Mouse (Mus musculus): ENCODE measurements around the gene Plcb2.

The Plcb2 gene

GRCm38 (mm10) chr2:118751896-118752791 lies 23.9 kb upstream of the Plcb2 start:
- DNase-seq (ENCODE audit: low spot score in 2 of 2) = no peak

DNA sequence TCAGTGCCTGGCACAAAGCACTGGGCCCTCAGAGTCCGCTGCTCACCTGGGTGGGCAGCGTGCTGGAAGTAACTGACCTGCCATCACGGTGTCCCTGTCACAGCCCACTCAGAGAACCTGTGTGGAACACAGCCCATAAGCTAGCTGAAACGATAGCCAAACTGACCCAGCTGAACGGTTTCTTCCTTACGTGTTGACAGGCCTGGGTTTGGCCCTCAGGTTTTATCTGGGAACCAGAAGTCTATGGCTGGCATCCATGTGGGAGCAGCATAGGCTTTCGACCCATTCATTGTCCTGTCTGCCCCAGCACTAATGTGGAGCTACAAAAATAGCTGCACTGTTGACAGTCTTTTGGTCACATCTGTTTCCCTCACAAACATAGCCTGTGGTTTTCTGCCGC lies 22.2 kb upstream of the Plcb2 start:
- DNase-seq (ENCODE audit: low spot score in 2 of 2) = no peak

GRCm38 (mm10) chr2:118749341-118749884 lies 21.2 kb upstream of the Plcb2 start:
- DNase-seq (ENCODE audit: low spot score in 2 of 2) = no peak

DNA sequence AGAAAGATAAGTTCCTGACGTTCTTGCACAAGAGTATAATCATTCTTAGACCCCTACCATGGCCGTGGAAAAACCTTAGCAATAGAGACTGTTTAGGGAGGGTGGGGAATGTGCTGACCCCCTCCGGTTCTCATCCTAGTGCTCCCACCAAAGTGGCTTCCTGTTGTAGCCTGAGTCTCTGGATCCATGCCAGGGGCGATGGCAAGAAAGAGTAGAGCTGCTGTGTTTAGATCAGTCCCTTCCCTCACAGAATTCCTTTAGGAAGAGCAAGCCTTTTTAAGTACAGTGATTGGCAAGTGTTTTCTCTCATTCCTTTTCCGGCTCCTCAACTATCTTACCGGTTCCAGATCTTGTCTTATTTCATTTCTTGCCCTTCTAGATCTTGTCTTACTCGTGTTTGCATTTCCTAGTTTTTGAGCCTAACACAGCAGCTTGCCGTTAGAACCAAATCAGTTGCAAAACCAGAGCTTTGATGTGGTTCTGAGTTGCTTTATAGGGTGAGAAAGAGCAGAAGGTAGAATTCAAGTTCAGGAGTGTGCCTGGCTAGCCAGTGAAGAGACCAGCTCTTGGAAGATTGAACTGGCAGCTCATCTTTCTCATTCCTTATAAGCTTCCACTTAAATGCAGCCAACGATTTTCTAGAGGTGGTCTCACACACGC lies 19.2 kb upstream of the Plcb2 start:
- no peak for DNase-seq (ENCODE audit: low spot score in 2 of 2)

DNA sequence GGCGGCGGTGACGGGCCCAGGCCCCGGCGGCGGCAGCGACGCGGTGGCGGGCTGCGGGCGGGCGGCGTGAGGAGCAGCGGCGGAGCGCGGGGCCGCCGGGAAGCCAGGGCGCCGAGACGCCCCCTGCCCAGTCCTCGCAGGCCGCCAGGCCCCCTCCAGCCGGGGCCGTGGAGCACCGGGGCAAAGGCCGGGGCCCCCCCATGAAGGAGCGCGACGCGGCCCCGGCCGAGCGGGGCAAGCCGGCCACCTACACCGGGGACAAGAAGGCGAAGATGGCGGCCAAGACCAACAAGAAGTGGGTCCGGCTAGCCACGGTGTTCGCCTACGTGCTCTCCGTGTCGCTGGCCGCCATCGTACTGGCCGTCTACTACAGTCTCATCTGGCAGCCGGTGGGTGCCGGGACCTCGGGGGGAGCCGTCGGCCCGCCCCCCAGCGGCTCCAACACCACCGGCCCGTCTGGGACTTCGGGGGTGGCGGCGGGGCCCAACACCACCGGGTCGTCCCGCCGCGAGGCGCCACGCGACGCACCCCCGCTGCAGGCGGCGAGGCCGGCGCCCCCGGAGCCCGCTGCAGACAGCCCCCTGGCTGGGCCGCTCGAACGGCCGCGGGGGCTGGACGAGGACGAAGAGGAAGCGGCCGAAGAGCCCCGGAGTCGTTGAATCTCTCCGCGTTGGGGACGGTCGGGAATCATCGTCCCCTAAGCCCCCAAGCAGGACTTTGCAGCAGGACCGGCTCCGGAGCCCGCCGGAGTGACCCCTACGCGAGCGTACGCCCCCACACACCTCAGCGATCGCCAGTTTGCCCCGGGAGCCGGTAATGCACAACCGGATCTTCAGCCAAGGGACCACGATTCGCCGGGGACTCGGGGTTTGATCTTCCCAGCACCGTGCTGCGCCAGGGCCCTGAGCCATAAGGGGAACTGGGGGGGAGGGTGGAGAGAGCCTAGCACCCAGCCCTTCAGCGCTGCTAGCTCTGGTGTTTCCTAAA lies 18.0 kb upstream of the Plcb2 start:
- DNase-seq (ENCODE audit: low spot score in 2 of 2) = no peak

DNA sequence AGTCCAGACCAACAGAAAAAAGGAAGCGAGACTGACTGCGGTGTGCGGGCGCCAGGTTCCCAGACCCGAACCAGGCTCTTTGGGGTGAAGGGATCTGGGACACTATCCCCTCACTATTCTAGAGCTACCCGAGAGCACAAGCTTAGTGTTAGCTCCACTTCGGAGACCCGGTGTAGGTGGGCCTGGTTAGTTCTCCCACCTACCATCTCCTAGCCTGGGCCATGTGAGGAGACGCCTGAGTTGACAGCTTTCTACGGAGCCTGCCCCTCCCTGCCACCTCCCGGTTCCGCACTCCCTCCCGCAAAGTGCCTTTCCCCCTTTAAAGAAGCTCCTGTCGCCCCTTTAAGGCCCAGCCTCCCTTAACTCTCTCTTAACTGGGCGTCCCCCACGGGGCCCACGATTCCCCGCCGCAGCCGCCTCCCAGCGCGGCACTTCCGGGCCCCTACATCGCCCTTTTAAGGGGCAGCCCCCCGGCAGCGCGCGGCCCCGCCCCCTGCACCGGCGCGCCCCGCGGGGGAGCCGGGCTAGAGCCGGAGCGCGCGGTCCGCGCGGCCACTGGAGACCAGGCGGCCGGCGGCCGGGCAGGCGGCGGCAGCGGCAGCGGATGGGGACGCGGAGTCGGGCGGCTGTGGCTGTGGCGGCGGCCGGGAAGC lies 17.1 kb upstream of the Plcb2 start, which contains the start of gene Inafm2:
Gene Inafm2 (plus strand): TSS at position 527 of the 653 bp plus-strand sequence.
- peak; percentile 90 to 91 for DNase-seq (ENCODE audit: low spot score in 2 of 2)

- DNase-seq (ENCODE audit: low spot score in 2 of 2) = no peak
Measured at GRCm38 (mm10) chr2:118744621-118745020, 16.4 kb upstream of the Plcb2 start.

DNA sequence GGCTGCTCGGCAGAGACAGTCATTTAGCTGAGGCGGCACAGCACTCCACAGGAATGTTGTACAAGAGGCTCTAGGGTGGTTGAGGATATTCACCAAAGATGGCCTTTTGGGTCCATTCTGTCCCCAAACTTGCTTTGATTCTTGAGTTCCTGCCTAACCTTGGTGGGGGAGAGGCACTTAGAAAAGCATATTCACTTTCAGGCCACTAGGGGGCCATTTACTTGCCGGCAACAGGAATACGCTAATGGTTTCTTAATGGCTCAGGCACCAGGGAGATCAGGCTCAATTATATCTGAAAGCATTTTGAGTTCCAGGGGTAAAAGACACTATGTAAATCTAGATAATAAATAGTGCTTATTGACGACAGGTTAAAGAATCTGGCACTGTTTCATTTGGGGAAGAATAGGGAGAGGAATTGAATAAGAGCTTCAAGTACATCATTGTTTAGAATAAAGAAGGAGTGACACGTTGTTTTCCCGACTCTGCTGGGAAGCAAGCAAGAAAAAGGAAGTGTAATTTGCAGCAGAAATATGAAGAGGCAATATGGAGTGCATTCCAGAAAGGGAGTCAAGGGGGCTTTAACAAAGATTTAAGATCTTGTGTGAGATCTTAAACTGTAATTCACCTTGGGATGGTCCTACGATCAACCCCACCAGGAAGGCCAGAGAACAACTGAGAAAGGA lies 15.2 kb upstream of the Plcb2 start:
- DNase-seq (ENCODE audit: low spot score in 2 of 2) = no peak

DNA sequence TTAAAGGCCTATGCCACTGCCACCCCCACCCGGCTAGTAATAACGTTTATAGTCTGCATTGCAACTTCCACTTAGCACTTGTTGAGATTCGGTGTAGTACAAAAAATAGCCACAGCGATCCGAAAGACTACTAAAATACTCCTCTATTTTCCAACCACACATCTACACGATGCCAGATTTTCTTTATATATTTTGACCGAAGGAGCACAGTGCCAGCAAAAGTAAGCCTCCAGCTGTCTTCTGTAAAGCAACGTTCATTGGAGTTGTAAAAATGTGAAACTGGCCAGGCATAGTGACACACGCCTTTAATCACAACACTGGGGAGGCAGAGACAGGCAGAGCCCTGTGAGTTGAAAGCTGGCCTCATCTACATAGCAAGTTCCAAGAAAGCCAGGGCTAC lies 12.9 kb upstream of the Plcb2 start:
- no peak for DNase-seq (ENCODE audit: low spot score in 2 of 2)

GRCm38 (mm10) chr2:118740341-118740740 lies 12.1 kb upstream of the Plcb2 start:
- DNase-seq (ENCODE audit: low spot score in 2 of 2) = no peak

GRCm38 (mm10) chr2:118733341-118733740 lies 5.1 kb upstream of the Plcb2 start:
- DNase-seq (ENCODE audit: low spot score in 2 of 2) = no peak

- no peak for DNase-seq (ENCODE audit: low spot score in 2 of 2)
Measured at GRCm38 (mm10) chr2:118731981-118732380, 3.7 kb upstream of the Plcb2 start.

DNA sequence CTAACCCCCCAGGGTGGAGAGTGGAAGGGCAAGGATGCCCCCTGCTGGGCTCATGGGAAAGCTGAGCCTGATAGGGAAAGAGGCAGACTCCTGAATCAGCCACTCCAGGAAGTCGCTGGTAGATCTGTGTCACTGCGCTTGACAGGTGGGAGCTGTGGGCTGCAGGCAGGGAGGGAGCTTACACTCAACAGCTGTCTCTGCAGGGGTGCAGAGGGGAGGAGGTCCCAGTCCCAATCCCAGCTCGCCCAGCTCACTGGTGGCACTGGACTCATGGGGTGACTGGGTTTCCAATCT lies 2.3 kb upstream of the Plcb2 start:
- peak; percentile 66 to 73 for DNase-seq (ENCODE audit: low spot score in 2 of 2)

DNA sequence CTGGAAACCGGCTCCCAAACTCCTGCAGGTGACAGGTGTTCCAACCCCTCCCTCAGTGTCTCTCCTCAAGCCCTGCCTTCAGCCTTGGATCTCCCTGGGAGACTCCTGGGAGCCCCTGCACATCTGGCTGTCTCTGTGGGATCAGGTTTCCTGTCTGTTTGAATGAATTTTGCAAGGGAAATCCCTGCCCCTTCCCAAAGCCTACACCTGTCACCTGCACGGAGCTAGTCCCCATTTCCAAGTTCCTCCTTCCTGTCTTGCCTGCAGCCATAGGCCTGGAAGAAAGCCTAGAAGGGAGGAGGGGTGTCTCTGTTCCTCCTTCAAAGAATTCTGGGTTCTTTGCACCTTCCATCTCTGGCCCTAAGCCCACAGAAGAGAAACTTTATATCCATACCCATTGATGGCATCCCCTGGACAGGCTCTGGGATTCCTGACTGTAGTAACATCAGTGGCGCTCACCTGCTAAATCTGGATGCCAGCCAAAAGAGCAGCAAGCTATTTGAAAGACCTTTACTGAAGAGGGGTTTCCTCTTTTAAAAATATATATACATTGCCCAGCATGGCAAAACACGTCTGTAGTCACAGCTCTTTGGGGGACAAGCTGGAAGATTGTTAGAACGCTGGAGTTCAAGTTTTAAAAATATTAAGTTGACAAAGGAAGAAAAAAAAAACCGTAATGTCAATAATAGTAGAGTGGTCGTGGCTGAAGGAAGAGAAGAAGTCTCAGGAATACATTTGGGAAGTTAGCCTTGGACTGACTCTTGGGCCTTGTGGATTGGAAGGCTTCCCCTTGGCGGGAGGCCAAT lies 1.8 kb upstream of the Plcb2 start:
- DNase-seq (ENCODE audit: low spot score in 2 of 2) = no peak

DNA sequence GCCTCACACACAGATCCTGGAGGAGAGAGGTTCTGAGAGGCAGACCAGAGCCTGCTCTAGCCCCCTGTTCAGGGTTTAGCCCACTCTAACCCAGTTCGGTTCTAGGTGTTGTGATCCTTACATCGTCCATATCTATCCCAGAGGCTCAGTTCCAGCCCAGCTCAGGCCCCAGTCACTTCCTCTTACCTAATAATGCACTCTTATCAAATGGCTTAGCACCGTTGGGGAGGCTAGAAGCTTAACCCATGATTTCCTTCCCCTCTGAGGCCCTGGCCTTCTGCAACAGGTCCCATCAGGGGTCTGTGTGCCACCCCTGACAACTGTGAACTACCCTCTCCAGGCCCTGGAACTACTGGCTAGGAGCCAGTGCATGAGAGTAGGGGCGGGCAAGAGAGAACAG lies 956 bp upstream of the Plcb2 start:
- DNase-seq (ENCODE audit: low spot score in 2 of 2) = no peak

DNA sequence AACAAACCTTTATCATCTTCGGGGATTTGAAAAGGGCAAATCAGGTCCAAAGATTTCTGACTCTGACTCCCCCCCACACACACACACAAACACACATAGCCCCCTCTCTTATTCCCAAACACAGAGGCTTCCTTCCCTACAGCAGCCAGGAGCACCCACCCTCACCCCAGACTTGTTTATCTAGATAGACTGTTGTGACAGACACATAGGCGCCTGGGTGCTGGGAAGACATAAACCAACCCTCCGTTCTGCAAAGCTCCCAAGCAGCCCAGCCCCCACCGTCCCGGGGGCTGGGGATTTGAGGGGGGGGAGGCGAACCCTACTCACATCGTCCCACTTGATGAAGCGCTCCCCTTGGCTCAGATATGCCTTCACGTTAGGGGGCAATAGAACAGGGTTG lies 327 bp downstream of the Plcb2 start:
- no peak for DNase-seq (ENCODE audit: low spot score in 2 of 2)

DNA sequence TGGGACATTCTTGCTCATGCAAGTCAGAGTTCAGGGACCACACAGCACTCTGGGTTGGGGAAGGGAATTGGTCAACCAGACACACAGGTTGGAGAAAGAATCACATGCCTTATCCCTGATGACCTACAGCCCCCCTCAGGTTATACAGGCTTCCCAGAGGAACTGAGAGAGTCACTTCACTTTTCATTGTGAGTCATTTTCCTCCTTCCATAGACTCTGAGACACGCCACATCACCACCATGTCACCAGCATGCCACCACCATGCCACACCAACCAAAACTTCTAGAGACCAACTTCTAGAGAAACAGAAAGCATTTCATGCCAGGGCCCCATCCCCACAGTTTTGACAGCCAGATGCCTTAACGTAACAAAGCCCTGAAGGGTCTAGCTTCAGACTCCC lies 1.4 kb downstream of the Plcb2 start:
- no peak for DNase-seq (ENCODE audit: low spot score in 2 of 2)

GRCm38 (mm10) chr2:118725511-118725910 lies 2.7 kb downstream of the Plcb2 start:
- DNase-seq (ENCODE audit: low spot score in 2 of 2) = no peak

GRCm38 (mm10) chr2:118723693-118724486 lies 4.3 kb downstream of the Plcb2 start:
- no peak for DNase-seq (ENCODE audit: low spot score in 2 of 2)
